Mouse (Mus musculus) liver, embryonic 14.5 days (tissue): ENCODE measurements at regions not wholly inside any gene's neighbourhood (a gene's known extent, or its start where the extent isn't known, plus 50 kb on each side); places are given as distances from the start of the nearest gene placed in this dataset.

Experiments
- CTCF ChIP-seq: IDR thresholded peaks from 2 replicates; pipeline ENCODE4 v1.5.1; 2016; ENCODE audit warnings: antibody characterized with exemption, low read depth, control low read depth
- EP300 ChIP-seq: IDR thresholded peaks from 2 replicates; pipeline ENCODE4 v1.6.1; 2016; ENCODE audit warnings: antibody characterized with exemption, low read depth

GRCm38 (mm10) chr16:7606602-7607001 lies 818.3 kb downstream of the Tmem114 start:
- TF ChIP-seq CTCF: no peak
- TF ChIP-seq EP300: no peak
